Mouse (Mus musculus): ENCODE measurements at regions not wholly inside any gene's neighbourhood (a gene's known extent, or its start where the extent isn't known, plus 50 kb on each side); places are given as distances from the start of the nearest gene placed in this dataset.

DNA sequence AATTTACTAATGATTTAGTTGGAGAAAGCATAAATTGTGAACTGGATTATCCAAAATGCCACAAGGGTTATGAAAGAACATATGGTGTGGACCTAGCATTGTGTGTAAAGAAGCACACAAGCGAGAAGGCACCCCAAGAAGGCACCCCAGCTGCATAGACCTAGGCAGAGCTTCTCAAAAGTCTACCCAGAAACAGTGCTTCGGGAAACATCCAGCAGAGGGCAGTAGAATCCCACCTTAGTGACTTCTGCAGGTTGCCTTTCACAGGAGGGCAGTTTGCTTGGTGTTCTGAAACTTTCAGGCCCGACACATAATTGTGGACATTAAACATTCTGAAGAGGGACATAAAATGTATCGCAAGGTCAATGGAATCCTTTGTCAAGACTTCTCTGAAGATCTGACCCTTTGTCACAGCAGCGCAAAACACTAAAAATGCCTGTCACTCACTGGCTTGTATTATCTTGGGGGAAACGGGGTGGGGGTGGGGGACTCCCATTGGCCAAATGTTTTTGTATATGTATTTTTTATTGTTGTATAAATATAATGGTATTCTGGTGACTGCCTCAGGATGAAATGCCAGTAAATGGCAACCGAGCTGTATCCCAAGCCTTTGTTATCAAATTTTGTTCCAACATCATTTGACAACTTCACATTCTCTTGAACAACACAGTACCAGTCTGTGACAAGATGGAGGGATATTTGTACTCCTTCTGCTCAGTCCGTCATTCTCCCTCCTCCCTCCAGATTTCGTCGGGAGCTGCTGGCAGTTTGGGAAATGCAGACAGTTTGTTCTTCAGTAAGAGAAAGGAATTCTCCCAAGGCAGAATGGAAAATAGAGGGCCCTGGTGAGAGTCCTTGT lies 156.4 kb upstream of the Frg1 start:
- Histone ChIP-seq H3K9me3 (ENCODE audit: control insufficient read depth, low read length) (no peaks in the 10 kb centered on the region), H3K4me3 (ENCODE audit: low read depth, low read length) (no peak overlapping the region), H3K9ac (ENCODE audit: low read length) (no peak overlapping the region), H3K36me3 (ENCODE audit: control insufficient read depth, insufficient read depth, low read length) (no peaks in the 10 kb centered on the region), H3K4me1 (ENCODE audit: control insufficient read depth, insufficient read depth, low read length) (no peaks in the 10 kb centered on the region), H3K27me3 (ENCODE audit: control insufficient read depth, insufficient read depth, low read length) (no peaks in the 10 kb centered on the region), H3K27ac (ENCODE audit: low read depth, low read length) (no peak overlapping the region), H3K4me2 (ENCODE audit: low read depth) (no peak overlapping the region)
- 50% methylated on average over 10 of the region's 10 CpGs for WGBS
- DNase-seq (ENCODE audit: low spot score) (peak; percentile 80), ATAC-seq (ENCODE audit: insufficient read depth, low FRiP score, low TSS enrichment) (peak; percentile 69)

DNA sequence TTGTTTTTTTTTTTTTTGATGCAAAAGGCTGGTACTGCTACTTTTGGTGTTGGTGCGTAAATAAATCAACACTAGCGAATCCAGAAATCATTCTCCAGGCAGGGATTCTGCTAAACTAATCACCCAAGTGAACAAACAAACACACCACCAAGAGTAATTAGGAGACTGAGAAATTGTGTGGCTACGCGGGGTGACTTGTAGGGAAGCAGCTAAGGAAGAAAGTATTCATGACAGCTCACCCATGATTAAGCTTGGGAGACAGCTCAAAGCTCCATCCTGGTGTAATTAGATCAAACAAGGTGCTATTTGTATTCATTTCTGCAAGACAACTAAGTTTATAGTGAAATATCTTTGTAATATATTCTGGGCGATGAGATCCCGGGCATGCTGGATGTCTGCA lies 153.7 kb upstream of the Frg1 start:
- Histone ChIP-seq H3K9ac (ENCODE audit: low read length) (no peak overlapping the region), H3K27me3 (ENCODE audit: control insufficient read depth, insufficient read depth, low read length) (no peaks in the 10 kb centered on the region), H3K4me2 (ENCODE audit: low read depth) (no peak overlapping the region), H3K36me3 (ENCODE audit: control insufficient read depth, insufficient read depth, low read length) (no peaks in the 10 kb centered on the region), H3K9me3 (ENCODE audit: control insufficient read depth, low read length) (no peaks in the 10 kb centered on the region), H3K4me3 (ENCODE audit: low read depth, low read length) (no peak overlapping the region), H3K4me1 (ENCODE audit: control insufficient read depth, insufficient read depth, low read length) (no peaks in the 10 kb centered on the region), H3K27ac (ENCODE audit: low read depth, low read length) (no peak overlapping the region)
- 83% methylated on average over 6 of the region's 6 CpGs for WGBS
- no peak for ATAC-seq (ENCODE audit: insufficient read depth, low FRiP score, low TSS enrichment)
- no peak for DNase-seq (ENCODE audit: low spot score)

DNA sequence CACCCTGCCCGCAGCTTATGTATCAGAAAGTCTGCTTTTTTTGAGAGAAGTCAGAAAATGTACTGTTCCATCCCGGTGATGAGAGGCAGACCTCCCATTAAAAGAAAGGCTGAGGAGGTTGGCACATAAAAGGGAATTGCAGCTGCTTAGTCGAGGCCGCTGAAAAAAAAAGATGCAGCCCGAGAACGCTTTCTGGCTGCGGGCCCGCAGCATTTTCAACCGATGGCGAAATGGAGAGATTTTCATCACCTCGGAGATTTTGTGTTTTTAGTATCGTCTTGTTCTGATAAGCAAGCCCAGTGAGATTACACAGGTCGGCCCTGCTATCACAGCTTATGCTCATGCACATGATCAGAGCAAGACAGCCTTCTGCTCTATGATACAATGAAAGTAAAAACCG lies 145.1 kb upstream of the Frg1 start:
- no peak overlapping the region for H3K27ac ChIP-seq (ENCODE audit: low read depth, low read length)
- H3K4me3 ChIP-seq (ENCODE audit: low read depth, low read length) = no peak overlapping the region
- no peak for DNase-seq (ENCODE audit: low spot score)
- no peaks in the 10 kb centered on the region for H3K9me3 ChIP-seq (ENCODE audit: control insufficient read depth, low read length)
- H3K27me3 ChIP-seq (ENCODE audit: control insufficient read depth, insufficient read depth, low read length) = no peaks in the 10 kb centered on the region
- WGBS = 91% methylated on average over 14 of the region's 14 CpGs
- no peak for ATAC-seq (ENCODE audit: insufficient read depth, low FRiP score, low TSS enrichment)
- no peaks in the 10 kb centered on the region for H3K4me1 ChIP-seq (ENCODE audit: control insufficient read depth, insufficient read depth, low read length)
- H3K9ac ChIP-seq (ENCODE audit: low read length) = no peak overlapping the region
- H3K36me3 ChIP-seq (ENCODE audit: control insufficient read depth, insufficient read depth, low read length) = no peaks in the 10 kb centered on the region
- H3K4me2 ChIP-seq (ENCODE audit: low read depth) = no peak overlapping the region

DNA sequence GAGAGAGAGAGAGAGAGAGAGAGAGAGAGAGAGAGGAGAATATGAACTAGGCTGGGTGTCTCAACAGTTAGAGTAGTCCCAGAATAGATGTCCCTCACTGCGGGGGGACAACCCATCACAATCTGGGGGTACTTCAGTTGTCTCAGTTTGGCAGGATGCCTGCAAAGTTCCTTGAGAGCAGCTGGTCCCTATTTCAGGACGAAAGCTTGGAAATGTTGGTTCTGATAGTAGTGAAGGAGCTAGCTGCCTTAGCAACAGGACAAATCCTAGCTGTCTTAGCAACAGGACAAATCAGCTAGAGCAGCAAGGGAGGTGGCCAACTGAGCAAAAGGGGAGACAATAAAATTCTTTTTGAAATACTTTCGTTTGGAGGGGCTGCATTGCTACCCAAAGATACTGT lies 139.9 kb upstream of the Frg1 start:
- 79% methylated on average over 3 of the region's 3 CpGs for WGBS
- DNase-seq (ENCODE audit: low spot score) (no peak), ATAC-seq (ENCODE audit: insufficient read depth, low FRiP score, low TSS enrichment) (no peak)
- Histone ChIP-seq H3K4me3 (ENCODE audit: low read depth, low read length) (no peak overlapping the region), H3K4me2 (ENCODE audit: low read depth) (no peak overlapping the region), H3K36me3 (ENCODE audit: control insufficient read depth, insufficient read depth, low read length) (no peaks in the 10 kb centered on the region), H3K9me3 (ENCODE audit: control insufficient read depth, low read length) (no peaks in the 10 kb centered on the region), H3K4me1 (ENCODE audit: control insufficient read depth, insufficient read depth, low read length) (no peaks in the 10 kb centered on the region), H3K27ac (ENCODE audit: low read depth, low read length) (no peak overlapping the region), H3K27me3 (ENCODE audit: control insufficient read depth, insufficient read depth, low read length) (no peaks in the 10 kb centered on the region), H3K9ac (ENCODE audit: low read length) (no peak overlapping the region)

DNA sequence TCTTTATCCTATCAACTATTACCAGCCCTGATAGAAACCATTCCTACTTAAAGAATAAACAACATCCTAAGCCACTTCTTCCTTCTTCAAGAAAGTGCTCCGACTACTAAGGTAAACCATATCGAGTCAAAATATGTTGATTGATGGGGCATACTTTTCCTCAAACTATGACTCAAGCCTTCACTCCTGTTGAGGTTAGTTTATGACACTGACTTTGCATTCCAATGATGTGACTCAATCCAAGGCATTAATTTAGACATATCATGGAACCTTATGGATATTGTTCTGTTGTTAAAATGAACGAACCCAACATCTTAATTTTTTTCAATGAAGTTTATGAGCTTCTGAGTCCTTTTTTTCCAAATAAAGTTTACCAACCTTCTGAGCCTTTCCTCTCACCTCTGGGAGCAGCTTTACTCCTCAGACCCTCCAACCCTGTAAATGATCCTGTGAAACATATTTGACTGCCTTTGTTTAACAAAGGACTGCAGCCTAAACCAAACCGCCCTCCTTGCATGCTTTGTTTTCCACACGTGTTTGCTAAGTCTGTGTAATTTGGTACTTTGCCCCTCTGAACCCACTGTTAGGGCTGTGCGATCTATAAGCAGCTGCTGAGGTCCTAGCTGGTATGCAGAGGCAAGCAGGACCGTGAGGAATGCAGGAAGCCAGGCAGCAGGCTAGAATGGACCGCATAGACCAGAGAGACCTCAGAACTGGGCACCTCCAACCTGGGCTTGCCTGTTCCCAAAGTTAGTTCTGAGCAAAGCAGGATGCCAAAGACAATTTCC lies 136.1 kb upstream of the Frg1 start:
- Histone ChIP-seq H3K4me3 (ENCODE audit: low read depth, low read length) (no peak overlapping the region), H3K9ac (ENCODE audit: low read length) (no peak overlapping the region), H3K27me3 (ENCODE audit: control insufficient read depth, insufficient read depth, low read length) (no peaks in the 10 kb centered on the region), H3K9me3 (ENCODE audit: control insufficient read depth, low read length) (no peaks in the 10 kb centered on the region), H3K4me1 (ENCODE audit: control insufficient read depth, insufficient read depth, low read length) (no peaks in the 10 kb centered on the region), H3K4me2 (ENCODE audit: low read depth) (no peak overlapping the region), H3K36me3 (ENCODE audit: control insufficient read depth, insufficient read depth, low read length) (no peaks in the 10 kb centered on the region), H3K27ac (ENCODE audit: low read depth, low read length) (no peak overlapping the region)
- WGBS = 70% methylated on average over 8 of the region's 8 CpGs
- ATAC-seq (ENCODE audit: insufficient read depth, low FRiP score, low TSS enrichment) (no peak), DNase-seq (ENCODE audit: low spot score) (no peak)

DNA sequence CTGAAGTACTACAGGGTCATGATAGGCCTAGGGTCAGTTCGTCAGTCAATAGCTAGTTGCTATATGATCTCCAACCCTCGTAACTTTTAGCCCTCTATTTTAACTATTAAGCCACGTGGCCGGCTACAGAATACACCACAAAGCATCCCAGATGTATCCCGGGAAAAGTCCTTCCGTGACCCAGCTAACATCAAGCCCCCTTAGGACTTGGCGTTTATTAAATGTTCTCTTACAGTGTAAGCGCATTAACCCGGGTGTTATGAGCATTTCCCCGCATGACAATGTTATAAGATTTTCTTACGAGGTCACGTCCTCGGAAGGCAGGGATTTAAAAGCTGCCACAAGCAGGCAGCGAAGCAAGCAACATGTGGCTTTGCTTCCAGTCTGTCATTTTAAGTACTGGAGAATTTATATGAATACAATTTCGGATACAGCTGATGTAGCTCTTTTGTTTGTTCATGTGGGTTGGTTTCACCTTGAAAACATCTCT lies 135.1 kb upstream of the Frg1 start:
- Histone ChIP-seq H3K9me3 (ENCODE audit: control insufficient read depth, low read length) (no peaks in the 10 kb centered on the region), H3K27me3 (ENCODE audit: control insufficient read depth, insufficient read depth, low read length) (no peaks in the 10 kb centered on the region), H3K4me2 (ENCODE audit: low read depth) (no peak overlapping the region), H3K9ac (ENCODE audit: low read length) (no peak overlapping the region), H3K4me1 (ENCODE audit: control insufficient read depth, insufficient read depth, low read length) (no peaks in the 10 kb centered on the region), H3K4me3 (ENCODE audit: low read depth, low read length) (no peak overlapping the region), H3K27ac (ENCODE audit: low read depth, low read length) (no peak overlapping the region), H3K36me3 (ENCODE audit: control insufficient read depth, insufficient read depth, low read length) (no peaks in the 10 kb centered on the region)
- 73% methylated on average over 15 of the region's 15 CpGs for WGBS
- DNase-seq (ENCODE audit: low spot score) (no peak), ATAC-seq (ENCODE audit: insufficient read depth, low FRiP score, low TSS enrichment) (no peak)

DNA sequence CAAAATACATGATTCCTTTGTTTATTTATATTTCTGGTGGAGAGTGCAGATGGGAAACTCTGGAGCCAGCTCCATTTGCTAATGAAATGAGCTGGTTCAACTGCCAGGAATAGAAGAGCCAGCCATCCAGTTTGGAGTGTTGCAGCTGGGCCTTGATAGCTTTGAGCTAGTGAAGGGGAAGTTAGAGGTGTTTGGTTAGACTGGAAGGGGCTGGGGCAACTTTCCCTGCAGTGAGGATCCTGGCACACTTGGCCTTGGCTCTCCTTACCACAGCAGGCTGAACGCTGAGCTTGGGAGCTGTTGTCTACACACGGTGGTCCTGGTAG lies 133.2 kb upstream of the Frg1 start:
- H3K4me3 ChIP-seq (ENCODE audit: low read depth, low read length) = no peak overlapping the region
- no peak for DNase-seq (ENCODE audit: low spot score)
- no peak overlapping the region for H3K4me2 ChIP-seq (ENCODE audit: low read depth)
- no peaks in the 10 kb centered on the region for H3K27me3 ChIP-seq (ENCODE audit: control insufficient read depth, insufficient read depth, low read length)
- no peaks in the 10 kb centered on the region for H3K36me3 ChIP-seq (ENCODE audit: control insufficient read depth, insufficient read depth, low read length)
- H3K27ac ChIP-seq (ENCODE audit: low read depth, low read length) = no peak overlapping the region
- H3K9me3 ChIP-seq (ENCODE audit: control insufficient read depth, low read length) = no peaks in the 10 kb centered on the region
- H3K9ac ChIP-seq (ENCODE audit: low read length) = no peak overlapping the region
- WGBS = 79% methylated on average over 2 of the region's 2 CpGs
- no peak for ATAC-seq (ENCODE audit: insufficient read depth, low FRiP score, low TSS enrichment)
- no peaks in the 10 kb centered on the region for H3K4me1 ChIP-seq (ENCODE audit: control insufficient read depth, insufficient read depth, low read length)

DNA sequence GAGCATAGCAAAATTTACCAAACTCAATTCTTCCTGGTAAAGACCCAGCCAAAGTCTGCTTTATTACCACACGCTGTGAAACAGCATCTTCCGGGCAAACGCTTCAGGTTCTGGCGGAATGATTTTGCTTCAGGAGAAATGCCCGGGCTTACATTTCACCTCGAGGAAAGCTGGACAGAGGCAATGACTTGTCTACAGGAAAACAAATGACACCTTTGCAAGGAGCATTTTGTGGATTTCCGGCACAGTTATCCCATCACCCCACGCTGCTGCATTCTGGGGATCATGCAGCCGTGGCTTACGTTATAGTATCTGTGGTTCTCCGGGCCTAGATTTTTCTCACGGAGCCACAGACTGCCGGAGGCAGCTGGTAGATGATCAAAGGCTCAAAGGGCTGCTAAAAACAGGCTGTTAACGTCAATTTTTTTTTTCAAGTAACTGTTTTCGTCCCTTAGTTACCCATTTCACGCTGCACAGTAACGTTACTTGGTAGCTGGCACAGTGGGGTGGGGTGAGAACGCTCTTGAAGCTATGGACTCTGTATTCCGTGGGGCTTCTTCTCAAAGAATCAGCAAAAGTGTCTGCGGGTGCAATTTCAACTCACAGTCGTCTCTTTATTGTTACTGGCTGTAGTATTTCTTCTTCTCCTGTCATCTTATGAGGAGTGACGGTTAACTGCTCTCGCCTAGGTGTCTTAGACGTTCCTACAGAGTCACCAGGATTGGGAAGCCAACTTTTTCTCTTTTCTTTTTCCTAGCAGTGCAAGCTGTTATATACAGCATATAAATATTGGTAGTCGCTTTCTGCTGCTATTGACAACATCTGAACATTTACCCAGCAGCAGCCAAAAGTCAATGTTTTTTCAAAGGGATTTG lies 132.6 kb upstream of the Frg1 start:
- Histone ChIP-seq H3K4me2 (ENCODE audit: low read depth) (no peak overlapping the region), H3K9ac (ENCODE audit: low read length) (no peak overlapping the region), H3K9me3 (ENCODE audit: control insufficient read depth, low read length) (no peaks in the 10 kb centered on the region), H3K4me1 (ENCODE audit: control insufficient read depth, insufficient read depth, low read length) (no peaks in the 10 kb centered on the region), H3K27me3 (ENCODE audit: control insufficient read depth, insufficient read depth, low read length) (no peaks in the 10 kb centered on the region), H3K36me3 (ENCODE audit: control insufficient read depth, insufficient read depth, low read length) (no peaks in the 10 kb centered on the region), H3K4me3 (ENCODE audit: low read depth, low read length) (no peak overlapping the region), H3K27ac (ENCODE audit: low read depth, low read length) (no peak overlapping the region)
- ATAC-seq (ENCODE audit: insufficient read depth, low FRiP score, low TSS enrichment) = no peak
- 60% methylated on average over 25 of the region's 25 CpGs for WGBS
- DNase-seq (ENCODE audit: low spot score) = no peak

Data from neural tube, embryonic 11.5 days (tissue).